Mouse (Mus musculus): ENCODE measurements around the gene Ttll5. TPM values are rescaled to one million over a fixed set of nuclear protein-coding genes. Genes with fewer than 3 reads are reported as not detected.

Ttll5 gene
- polyA plus RNA-seq, 2 experiments = 5.6 to 6.4 TPM

DNA sequence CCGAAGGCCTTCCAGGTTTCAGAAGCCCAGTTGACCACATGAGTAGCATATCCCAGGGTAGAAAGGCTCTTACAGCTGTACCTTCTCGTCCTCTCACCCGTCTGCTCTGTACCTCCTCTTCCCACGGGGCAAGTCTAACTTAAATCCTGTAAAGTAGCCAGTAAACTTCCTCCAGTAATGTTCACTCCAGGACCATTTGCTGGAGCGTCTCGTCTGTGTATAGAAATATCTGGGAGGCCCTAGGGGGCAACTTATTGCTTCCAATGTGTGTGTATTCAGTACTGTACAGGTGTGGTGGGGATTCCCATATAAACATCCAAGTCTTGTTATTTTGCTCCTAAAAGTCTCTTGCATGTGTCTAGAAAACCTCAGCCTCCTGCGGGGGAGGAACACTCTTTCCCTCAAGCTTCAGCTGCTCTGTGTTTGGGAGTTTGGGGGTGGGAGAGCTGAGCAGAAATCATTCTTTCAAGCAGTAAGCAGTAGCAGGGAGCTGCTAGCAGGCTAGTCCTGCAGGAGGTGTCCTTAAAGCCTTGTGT is 176.7 kb downstream of the Ttll5 start:
- TF ChIP-seq CTCF (IDR thresholded peaks at IDR 0.05; ENCODE audit: low read depth) = no peak
- no peak for TF ChIP-seq EP300 (IDR thresholded peaks at IDR 0.05; ENCODE audit: low read depth)
- Histone ChIP-seq H3K4me1 (replicated peaks; ENCODE audit: control insufficient read depth in 2 of 2, insufficient read depth in 2 of 2, low read length in 1 of 2) (peaks cover 0 to 8% of the 10 kb centered on the region in 2 experiments; a peak in 1 of 4 replicates), H3K9me3 (ENCODE audit: control insufficient read depth, low read length) (no peaks in the 10 kb centered on the region), H3K4me3 (ENCODE audit: insufficient read depth in 1 of 2, low read depth in 2 of 2, low read length in 2 of 2) (no peak overlapping the region), H3K9ac (replicated peaks) (no peak overlapping the region), H3K27ac (no peak overlapping the region), H3K27me3 (ENCODE audit: control insufficient read depth, insufficient read depth, low read length) (no peaks in the 10 kb centered on the region), H3K4me2 (ENCODE audit: low read depth) (no peak overlapping the region), H3K36me3 (replicated peaks; ENCODE audit: control insufficient read depth, insufficient read depth, low read depth) (no peaks in the 10 kb centered on the region)
- DNase-seq (ENCODE audit: low read depth in 3 of 3, low spot score in 3 of 3) (no peak), ATAC-seq (ENCODE audit: insufficient read depth) (no peak)
- 71% methylated on average over 7 of the region's 7 CpGs for WGBS (ENCODE audit: insufficient replicate concordance)

DNA sequence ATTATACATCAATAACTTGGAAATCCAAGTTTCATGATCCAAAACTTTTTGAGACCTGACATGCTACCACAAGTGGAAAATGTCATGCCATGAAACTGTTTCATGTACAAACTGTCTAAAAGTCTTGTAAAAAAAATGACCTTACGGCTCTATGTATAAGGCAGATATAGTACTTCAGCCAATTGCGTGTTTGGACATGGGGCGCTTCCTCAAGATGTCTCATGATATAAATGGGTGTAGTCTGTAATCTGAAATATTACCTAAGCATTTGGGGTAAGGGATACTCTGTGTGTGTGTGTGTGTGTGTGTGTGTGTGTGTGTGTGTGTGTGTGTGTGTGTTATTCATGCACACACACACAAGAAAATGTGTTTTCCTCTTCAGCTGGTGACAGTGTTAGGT is 180.2 kb downstream of the Ttll5 start:
- Histone ChIP-seq H3K27ac (no peak overlapping the region), H3K9me3 (ENCODE audit: control insufficient read depth, low read length) (no peaks in the 10 kb centered on the region), H3K9ac (replicated peaks) (no peak overlapping the region), H3K4me2 (ENCODE audit: low read depth) (no peak overlapping the region), H3K27me3 (ENCODE audit: control insufficient read depth, insufficient read depth, low read length) (no peaks in the 10 kb centered on the region), H3K4me3 (ENCODE audit: insufficient read depth in 1 of 2, low read depth in 2 of 2, low read length in 2 of 2) (no peak overlapping the region), H3K4me1 (replicated peaks; ENCODE audit: control insufficient read depth in 2 of 2, insufficient read depth in 2 of 2, low read length in 1 of 2) (peaks cover 0 to 10% of the 10 kb centered on the region in 2 experiments; a peak in 1 of 4 replicates), H3K36me3 (replicated peaks; ENCODE audit: control insufficient read depth, insufficient read depth, low read depth) (no peaks in the 10 kb centered on the region)
- ATAC-seq (ENCODE audit: insufficient read depth) (peak; percentile 72), DNase-seq (ENCODE audit: low read depth in 3 of 3, low spot score in 3 of 3) (peak in 1 of 3 experiments; percentile 11)
- TF ChIP-seq CTCF (IDR thresholded peaks at IDR 0.05; ENCODE audit: low read depth) (no peak), EP300 (IDR thresholded peaks at IDR 0.05; ENCODE audit: low read depth) (0 out of 2 replicates have a peak, but pooled peaks have one; percentile 20)
- 75% methylated on average over 3 of the region's 3 CpGs for WGBS (ENCODE audit: insufficient replicate concordance)

- Histone ChIP-seq H3K9me3 (ENCODE audit: control insufficient read depth, low read length) (no peaks in the 10 kb centered on the region), H3K27ac (no peak overlapping the region), H3K4me3 (ENCODE audit: insufficient read depth in 1 of 2, low read depth in 2 of 2, low read length in 2 of 2) (no peak overlapping the region), H3K36me3 (replicated peaks; ENCODE audit: control insufficient read depth, insufficient read depth, low read depth) (no peaks in the 10 kb centered on the region), H3K4me2 (ENCODE audit: low read depth) (no peak overlapping the region), H3K27me3 (ENCODE audit: control insufficient read depth, insufficient read depth, low read length) (no peaks in the 10 kb centered on the region), H3K4me1 (replicated peaks; ENCODE audit: control insufficient read depth in 2 of 2, insufficient read depth in 2 of 2, low read length in 1 of 2) (peaks cover 0 to 6% of the 10 kb centered on the region in 2 experiments; a peak in 1 of 4 replicates), H3K9ac (replicated peaks) (no peak overlapping the region)
- TF ChIP-seq CTCF (IDR thresholded peaks at IDR 0.05; ENCODE audit: low read depth) = no peak
- TF ChIP-seq EP300 (IDR thresholded peaks at IDR 0.05; ENCODE audit: low read depth) = no peak
- 53% methylated on average over 3 of the region's 3 CpGs for WGBS (ENCODE audit: insufficient replicate concordance)
- DNase-seq (ENCODE audit: low read depth in 3 of 3, low spot score in 3 of 3) (no peak), ATAC-seq (ENCODE audit: insufficient read depth) (no peak)
Observed at GRCm38 (mm10) chr12:86007377-86007776, 182.9 kb downstream of the Ttll5 start.

GRCm38 (mm10) chr12:86010656-86011055 is 186.2 kb downstream of the Ttll5 start:
- H3K27ac ChIP-seq = no peak overlapping the region
- no peak overlapping the region for H3K4me2 ChIP-seq (ENCODE audit: low read depth)
- H3K9me3 ChIP-seq (ENCODE audit: control insufficient read depth, low read length) = no peaks in the 10 kb centered on the region
- 76% methylated on average over 5 of the region's 5 CpGs for WGBS (ENCODE audit: insufficient replicate concordance)
- DNase-seq (ENCODE audit: low read depth in 3 of 3, low spot score in 3 of 3) (no peak), ATAC-seq (ENCODE audit: insufficient read depth) (no peak)
- no peak for TF ChIP-seq EP300 (IDR thresholded peaks at IDR 0.05; ENCODE audit: low read depth)
- no peak for TF ChIP-seq CTCF (IDR thresholded peaks at IDR 0.05; ENCODE audit: low read depth)
- H3K9ac ChIP-seq (replicated peaks) = no peak overlapping the region
- no peaks in the 10 kb centered on the region for H3K27me3 ChIP-seq (ENCODE audit: control insufficient read depth, insufficient read depth, low read length)
- H3K36me3 ChIP-seq (replicated peaks; ENCODE audit: control insufficient read depth, insufficient read depth, low read depth) = no peaks in the 10 kb centered on the region
- H3K4me3 ChIP-seq (ENCODE audit: insufficient read depth in 1 of 2, low read depth in 2 of 2, low read length in 2 of 2) = no peak overlapping the region
- H3K4me1 ChIP-seq (replicated peaks; ENCODE audit: control insufficient read depth in 2 of 2, insufficient read depth in 2 of 2, low read length in 1 of 2) = 0 out of 4 replicates have a peak, but pooled peaks cover 0 to 2% of the 10 kb centered on the region in 2 experiments

DNA sequence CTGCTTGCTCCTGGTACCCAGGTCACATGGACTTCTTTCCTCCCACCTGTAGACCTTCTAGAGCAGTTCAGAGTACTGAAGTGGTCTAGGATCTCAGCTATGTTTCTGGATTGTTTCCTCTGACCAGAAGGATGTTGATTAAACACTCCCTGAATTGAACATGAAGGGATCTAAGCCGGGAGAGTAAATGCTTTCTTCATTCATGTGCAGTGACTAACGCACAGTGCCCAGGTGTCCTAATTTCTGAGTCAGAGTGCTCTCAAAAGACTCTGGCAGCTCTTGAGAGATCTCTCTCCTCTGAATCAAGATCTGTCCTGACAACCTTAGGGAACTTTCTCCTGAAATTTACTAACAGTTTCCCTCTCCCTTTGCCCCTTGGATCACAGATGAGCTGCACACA is 187.7 kb downstream of the Ttll5 start:
- no peaks in the 10 kb centered on the region for H3K27me3 ChIP-seq (ENCODE audit: control insufficient read depth, insufficient read depth, low read length)
- H3K36me3 ChIP-seq (replicated peaks; ENCODE audit: control insufficient read depth, insufficient read depth, low read depth) = no peaks in the 10 kb centered on the region
- no peak overlapping the region for H3K9ac ChIP-seq (replicated peaks)
- H3K27ac ChIP-seq = no peak overlapping the region
- ATAC-seq (ENCODE audit: insufficient read depth) (no peak), DNase-seq (ENCODE audit: low read depth in 3 of 3, low spot score in 3 of 3) (no peak)
- H3K4me3 ChIP-seq (ENCODE audit: insufficient read depth in 1 of 2, low read depth in 2 of 2, low read length in 2 of 2) = no peak overlapping the region
- no peaks in the 10 kb centered on the region for H3K9me3 ChIP-seq (ENCODE audit: control insufficient read depth, low read length)
- WGBS (ENCODE audit: insufficient replicate concordance) = 85% methylated on average over 2 of the region's 2 CpGs
- no peak overlapping the region for H3K4me2 ChIP-seq (ENCODE audit: low read depth)
- no peak for TF ChIP-seq CTCF (IDR thresholded peaks at IDR 0.05; ENCODE audit: low read depth)
- no peak for TF ChIP-seq EP300 (IDR thresholded peaks at IDR 0.05; ENCODE audit: low read depth)
- 0 out of 4 replicates have a peak, but pooled peaks cover 0 to 2% of the 10 kb centered on the region in 2 experiments for H3K4me1 ChIP-seq (replicated peaks; ENCODE audit: control insufficient read depth in 2 of 2, insufficient read depth in 2 of 2, low read length in 1 of 2)

Data from liver, embryonic 14.5 days (tissue).